Mouse (Mus musculus): ENCODE data around the gene Poln. TPM values are rescaled to one million over a fixed set of nuclear protein-coding genes. Genes with fewer than 3 reads are reported as not detected.

The Poln gene
- polyA plus RNA-seq, 1 experiment, result 0.75 TPM

GRCm38 (mm10) chr5:34174021-34174420, 4.8 kb upstream of the Poln start:
- no peak for TF ChIP-seq POLR2A (IDR thresholded peaks at IDR 0.05; ENCODE audit: borderline replicate concordance, extremely low read depth, insufficient read depth, insufficient read length, poor library complexity, severe bottlenecking)
- no peak for TF ChIP-seq CTCF (IDR thresholded peaks at IDR 0.05; ENCODE audit: borderline replicate concordance, extremely low read depth, insufficient read depth, insufficient read length)
- DNase-seq (ENCODE audit: low read depth), result no peak

- no peak for TF ChIP-seq POLR2A (IDR thresholded peaks at IDR 0.05; ENCODE audit: borderline replicate concordance, extremely low read depth, insufficient read depth, insufficient read length, poor library complexity, severe bottlenecking)
- TF ChIP-seq CTCF (IDR thresholded peaks at IDR 0.05; ENCODE audit: borderline replicate concordance, extremely low read depth, insufficient read depth, insufficient read length), result no peak
- DNase-seq (ENCODE audit: low read depth), result no peak
These were observed 1.5 kb upstream of the Poln start for GRCm38 (mm10) chr5:34170726-34171125.

DNA sequence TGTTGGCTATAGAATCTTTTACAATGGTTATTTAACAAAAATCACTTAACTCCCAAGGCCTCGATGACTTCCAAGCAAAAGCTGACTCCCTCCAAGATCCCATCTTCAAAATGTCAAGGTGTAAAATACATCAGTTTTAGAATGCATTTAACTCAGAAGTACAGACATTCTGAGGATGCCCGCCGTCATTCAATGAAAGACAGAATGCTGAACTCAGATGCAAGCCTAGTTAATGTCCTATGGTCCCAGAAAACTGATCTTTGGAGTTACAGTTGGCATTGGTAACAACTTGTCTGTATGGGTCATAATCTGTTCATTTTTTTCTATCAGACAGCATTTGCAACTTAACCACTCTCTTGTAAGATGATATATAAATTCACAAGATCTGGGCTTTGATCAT, 706 bp upstream of the Poln start:
- TF ChIP-seq CTCF (IDR thresholded peaks at IDR 0.05; ENCODE audit: borderline replicate concordance, extremely low read depth, insufficient read depth, insufficient read length), result no peak
- no peak for TF ChIP-seq POLR2A (IDR thresholded peaks at IDR 0.05; ENCODE audit: borderline replicate concordance, extremely low read depth, insufficient read depth, insufficient read length, poor library complexity, severe bottlenecking)
- DNase-seq (ENCODE audit: low read depth), result no peak

- DNase-seq (ENCODE audit: low read depth), result no peak
- no peak for TF ChIP-seq CTCF (IDR thresholded peaks at IDR 0.05; ENCODE audit: borderline replicate concordance, extremely low read depth, insufficient read depth, insufficient read length)
- TF ChIP-seq POLR2A (IDR thresholded peaks at IDR 0.05; ENCODE audit: borderline replicate concordance, extremely low read depth, insufficient read depth, insufficient read length, poor library complexity, severe bottlenecking), result no peak
These were observed 1.4 kb downstream of the Poln start for GRCm38 (mm10) chr5:34167857-34168256.

- TF ChIP-seq CTCF (IDR thresholded peaks at IDR 0.05; ENCODE audit: borderline replicate concordance, extremely low read depth, insufficient read depth, insufficient read length), result no peak
- no peak for TF ChIP-seq POLR2A (IDR thresholded peaks at IDR 0.05; ENCODE audit: borderline replicate concordance, extremely low read depth, insufficient read depth, insufficient read length, poor library complexity, severe bottlenecking)
- no peak for DNase-seq (ENCODE audit: low read depth)
These were observed 3.5 kb downstream of the Poln start for GRCm38 (mm10) chr5:34165793-34166192.

DNA sequence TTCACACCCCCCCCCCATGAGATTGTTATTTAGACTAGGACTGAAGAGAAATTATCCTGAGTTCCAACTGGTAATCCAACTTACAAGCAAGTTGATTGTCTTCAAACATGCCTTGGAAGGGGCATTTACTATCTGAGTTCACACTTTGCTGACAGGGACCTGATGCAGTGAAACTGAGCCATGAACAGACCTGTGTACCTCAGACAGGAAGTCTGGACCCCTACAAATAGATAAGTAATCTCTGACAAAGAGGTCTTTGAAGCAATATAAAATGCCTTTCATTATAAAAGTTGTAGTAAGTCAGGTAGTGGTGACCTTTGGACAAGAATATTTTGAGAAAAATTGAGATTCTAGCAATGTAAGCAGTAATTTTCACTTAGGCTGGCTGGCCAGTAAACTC, 20.8 kb downstream of the Poln start:
- DNase-seq (ENCODE audit: low read depth), result no peak
- TF ChIP-seq POLR2A (IDR thresholded peaks at IDR 0.05; ENCODE audit: borderline replicate concordance, extremely low read depth, insufficient read depth, insufficient read length, poor library complexity, severe bottlenecking) (no peak), CTCF (IDR thresholded peaks at IDR 0.05; ENCODE audit: borderline replicate concordance, extremely low read depth, insufficient read depth, insufficient read length) (no peak)

GRCm38 (mm10) chr5:34147554-34147953, 21.7 kb downstream of the Poln start:
- DNase-seq (ENCODE audit: low read depth), result no peak
- TF ChIP-seq CTCF (IDR thresholded peaks at IDR 0.05; ENCODE audit: borderline replicate concordance, extremely low read depth, insufficient read depth, insufficient read length) (no peak), POLR2A (IDR thresholded peaks at IDR 0.05; ENCODE audit: borderline replicate concordance, extremely low read depth, insufficient read depth, insufficient read length, poor library complexity, severe bottlenecking) (no peak)

DNA sequence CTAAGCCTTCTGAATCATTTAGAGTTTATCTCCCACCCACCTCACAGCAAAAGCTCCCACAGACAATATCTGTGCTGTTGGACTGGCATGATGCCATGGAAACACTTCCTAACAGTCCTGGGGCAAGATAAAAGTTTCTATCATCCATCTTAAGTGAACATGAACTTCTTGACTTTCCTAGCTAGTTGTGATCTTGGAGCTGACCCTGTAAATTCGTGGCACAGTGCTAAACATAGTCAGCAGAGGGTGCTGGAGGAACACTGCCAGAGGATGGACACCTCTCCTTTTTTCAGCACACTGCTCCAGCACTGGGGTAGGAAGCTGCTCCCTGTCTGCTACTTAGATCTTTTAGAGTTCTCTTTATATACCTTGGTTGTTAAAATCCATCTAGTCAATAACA, 29.5 kb downstream of the Poln start:
- TF ChIP-seq CTCF (IDR thresholded peaks at IDR 0.05; ENCODE audit: borderline replicate concordance, extremely low read depth, insufficient read depth, insufficient read length), result peak; percentile 56; the same call in 1 of the 2 replicates
- TF ChIP-seq POLR2A (IDR thresholded peaks at IDR 0.05; ENCODE audit: borderline replicate concordance, extremely low read depth, insufficient read depth, insufficient read length, poor library complexity, severe bottlenecking), result no peak
- peak; percentile 20 for DNase-seq (ENCODE audit: low read depth)

GRCm38 (mm10) chr5:34132731-34133130, 36.5 kb downstream of the Poln start:
- no peak for DNase-seq (ENCODE audit: low read depth)
- no peak for TF ChIP-seq CTCF (IDR thresholded peaks at IDR 0.05; ENCODE audit: borderline replicate concordance, extremely low read depth, insufficient read depth, insufficient read length)
- TF ChIP-seq POLR2A (IDR thresholded peaks at IDR 0.05; ENCODE audit: borderline replicate concordance, extremely low read depth, insufficient read depth, insufficient read length, poor library complexity, severe bottlenecking), result no peak

GRCm38 (mm10) chr5:34124131-34124530, 45.1 kb downstream of the Poln start:
- DNase-seq (ENCODE audit: low read depth), result no peak
- TF ChIP-seq POLR2A (IDR thresholded peaks at IDR 0.05; ENCODE audit: borderline replicate concordance, extremely low read depth, insufficient read depth, insufficient read length, poor library complexity, severe bottlenecking) (no peak), CTCF (IDR thresholded peaks at IDR 0.05; ENCODE audit: borderline replicate concordance, extremely low read depth, insufficient read depth, insufficient read length) (no peak)

DNA sequence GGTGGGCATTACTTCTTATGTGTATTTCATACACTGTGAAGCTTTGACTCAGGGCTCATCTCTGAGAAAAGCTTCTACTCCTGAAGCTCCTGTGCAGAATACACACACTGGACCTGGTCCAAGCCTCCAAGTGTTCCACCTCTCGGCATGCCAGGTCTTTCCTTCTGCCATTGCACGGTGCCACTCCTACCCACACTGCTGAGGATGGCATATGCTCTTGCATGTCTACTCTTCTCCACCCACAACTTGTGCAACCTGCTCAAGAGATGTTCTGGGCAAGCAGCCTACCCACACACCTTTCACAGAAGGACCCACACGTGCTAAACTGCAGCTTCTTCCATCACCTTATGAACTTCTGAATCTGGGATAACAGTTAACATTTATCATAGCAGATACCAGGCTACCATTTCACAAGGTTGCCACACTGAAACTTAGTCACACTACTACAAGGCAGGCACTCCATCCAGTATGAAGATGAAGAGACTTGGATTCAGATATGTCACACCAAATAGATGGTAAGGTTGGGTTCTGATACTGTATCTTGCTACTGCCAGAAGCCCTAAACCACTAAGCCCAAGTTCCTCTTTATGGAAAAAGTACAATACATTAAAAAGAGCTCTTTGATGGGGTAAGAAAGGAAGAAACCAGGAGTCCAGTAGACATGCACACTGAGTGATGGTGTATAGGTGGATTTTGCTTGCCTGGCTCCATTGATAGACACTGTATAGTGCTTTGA, 50.0 kb downstream of the Poln start:
- TF ChIP-seq POLR2A (IDR thresholded peaks at IDR 0.05; ENCODE audit: borderline replicate concordance, extremely low read depth, insufficient read depth, insufficient read length, poor library complexity, severe bottlenecking) (no peak), CTCF (IDR thresholded peaks at IDR 0.05; ENCODE audit: borderline replicate concordance, extremely low read depth, insufficient read depth, insufficient read length) (no peak)
- DNase-seq (ENCODE audit: low read depth), result no peak

GRCm38 (mm10) chr5:34105681-34106080, 63.6 kb downstream of the Poln start:
- peak; percentile 15 for DNase-seq (ENCODE audit: low read depth)
- TF ChIP-seq CTCF (IDR thresholded peaks at IDR 0.05; ENCODE audit: borderline replicate concordance, extremely low read depth, insufficient read depth, insufficient read length), result no peak
- no peak for TF ChIP-seq POLR2A (IDR thresholded peaks at IDR 0.05; ENCODE audit: borderline replicate concordance, extremely low read depth, insufficient read depth, insufficient read length, poor library complexity, severe bottlenecking)
